Mouse (Mus musculus): ENCODE results near the gene Mob3c.

Mob3c gene

GRCm38 (mm10) chr4:115832040-115832439 lies 4.1 kb downstream of the Mob3c start:
- no peak for DNase-seq (ENCODE audit: low spot score in 2 of 2)

- no peak for DNase-seq (ENCODE audit: low spot score in 2 of 2)
Measured at GRCm38 (mm10) chr4:115835576-115835975, 7.7 kb downstream of the Mob3c start.

- DNase-seq (ENCODE audit: low spot score in 2 of 2): no peak
Measured at GRCm38 (mm10) chr4:115838196-115838595, 10.3 kb downstream of the Mob3c start.

GRCm38 (mm10) chr4:115838696-115839641 lies 11.1 kb downstream of the Mob3c start, which contains the start of gene Mknk1:
Mknk1 (plus strand) TSS chr4:115839198.
- peak; percentile 87 to 92 for DNase-seq (ENCODE audit: low spot score in 2 of 2)

GRCm38 (mm10) chr4:115839956-115840355 lies 12.1 kb downstream of the Mob3c start:
- no peak for DNase-seq (ENCODE audit: low spot score in 2 of 2)

- no peak for DNase-seq (ENCODE audit: low spot score in 2 of 2)
Measured at GRCm38 (mm10) chr4:115840842-115841241, 12.9 kb downstream of the Mob3c start.

- no peak for DNase-seq (ENCODE audit: low spot score in 2 of 2)
Measured at GRCm38 (mm10) chr4:115846656-115847055, 18.8 kb downstream of the Mob3c start.

- DNase-seq (ENCODE audit: low spot score in 2 of 2): no peak
Measured at GRCm38 (mm10) chr4:115847377-115847776, 19.5 kb downstream of the Mob3c start.

GRCm38 (mm10) chr4:115848083-115848482 lies 20.2 kb downstream of the Mob3c start:
- no peak for DNase-seq (ENCODE audit: low spot score in 2 of 2)

GRCm38 (mm10) chr4:115848990-115849677 lies 21.2 kb downstream of the Mob3c start:
- peak; percentile 49 to 55 for DNase-seq (ENCODE audit: low spot score in 2 of 2)

- no peak for DNase-seq (ENCODE audit: low spot score in 2 of 2)
Measured at GRCm38 (mm10) chr4:115850111-115850510, 22.2 kb downstream of the Mob3c start.

- DNase-seq (ENCODE audit: low spot score in 2 of 2): no peak
Measured at GRCm38 (mm10) chr4:115850631-115851030, 22.7 kb downstream of the Mob3c start.

- no peak for DNase-seq (ENCODE audit: low spot score in 2 of 2)
Measured at GRCm38 (mm10) chr4:115851569-115851968, 23.7 kb downstream of the Mob3c start.

GRCm38 (mm10) chr4:115855100-115855499 lies 27.2 kb downstream of the Mob3c start:
- DNase-seq (ENCODE audit: low spot score in 2 of 2): no peak

- no peak for DNase-seq (ENCODE audit: low spot score in 2 of 2)
Measured at GRCm38 (mm10) chr4:115855609-115856008, 27.7 kb downstream of the Mob3c start.

- no peak for DNase-seq (ENCODE audit: low spot score in 2 of 2)
Measured at GRCm38 (mm10) chr4:115856282-115856681, 28.4 kb downstream of the Mob3c start.

- no peak for DNase-seq (ENCODE audit: low spot score in 2 of 2)
Measured at GRCm38 (mm10) chr4:115857293-115857883, 29.5 kb downstream of the Mob3c start.

GRCm38 (mm10) chr4:115863352-115863751 lies 35.5 kb downstream of the Mob3c start:
- no peak for DNase-seq (ENCODE audit: low spot score in 2 of 2)

- DNase-seq (ENCODE audit: low spot score in 2 of 2): no peak
Measured at GRCm38 (mm10) chr4:115863880-115864279, 36.0 kb downstream of the Mob3c start.

GRCm38 (mm10) chr4:115869512-115870210 lies 41.8 kb downstream of the Mob3c start:
- no peak for DNase-seq (ENCODE audit: low spot score in 2 of 2)

GRCm38 (mm10) chr4:115873231-115873630 lies 45.3 kb downstream of the Mob3c start:
- DNase-seq (ENCODE audit: low spot score in 2 of 2): no peak

- no peak for DNase-seq (ENCODE audit: low spot score in 2 of 2)
Measured at GRCm38 (mm10) chr4:115878216-115878678, 50.4 kb downstream of the Mob3c start.
